Mouse (Mus musculus) lung, postnatal 0 days (tissue): ENCODE data around the gene Cracr2b. TPM values are rescaled to one million over a fixed set of nuclear protein-coding genes. Genes with fewer than 3 reads are reported as not detected.

Source experiments
- ATAC-seq: fragments of 200-750 bp; cut with Nextera tagmentation; 2 replicates; pipeline ENCODE4 v1.8.0; 2017; ENCODE audit warnings: moderate library complexity
- DNase-seq: peaks from one replicate; pipeline ENCODE4 v3.0.0-alpha.2; 2016; ENCODE audit warnings: low spot score
- H3K27ac ChIP-seq: fragments of 300-500 bp; sonication (generic); 2 replicates; pipeline ENCODE4 v1.5.1; 2014; ENCODE audit warnings: antibody characterized with exemption, mild to moderate bottlenecking, low read length, mixed read lengths
- H3K27me3 ChIP-seq: fragments of 300-500 bp; sonication (generic); replicated peaks from 2 replicates; pipeline ENCODE4 v1.6.1; 2014; ENCODE audit warnings: low read length, mixed read lengths; ENCODE audit not compliant: insufficient read depth
- H3K36me3 ChIP-seq: fragments of 300-500 bp; sonication (generic); 2 replicates; pipeline ENCODE4 v1.6.1; 2014; ENCODE audit warnings: low read length, mixed read lengths; ENCODE audit not compliant: insufficient read depth
- H3K4me1 ChIP-seq: fragments of 300-500 bp; sonication (generic); 2 replicates; pipeline ENCODE4 v1.6.1; 2014; ENCODE audit warnings: antibody characterized with exemption, low read depth, low read length, mixed read lengths; ENCODE audit not compliant: insufficient read depth
- H3K4me2 ChIP-seq: fragments of 300-500 bp; sonication (generic); replicated peaks from 2 replicates; pipeline ENCODE4 v1.6.1; 2014; ENCODE audit warnings: low read depth, mild to moderate bottlenecking, low read length, moderate library complexity, mixed read lengths
- H3K4me3 ChIP-seq: fragments of 300-500 bp; sonication (generic); 2 replicates; pipeline ENCODE4 v1.5.1; 2014; ENCODE audit warnings: low read depth, low read length
- H3K9ac ChIP-seq: fragments of 300-500 bp; sonication (generic); replicated peaks from 2 replicates; pipeline ENCODE4 v1.6.1; 2014; ENCODE audit warnings: low read depth, mild to moderate bottlenecking
- H3K9me3 ChIP-seq: fragments of 300-500 bp; sonication (generic); 2 replicates; pipeline ENCODE4 v1.6.1; 2016; ENCODE audit warnings: low read length, mixed read lengths
- CTCF ChIP-seq: IDR thresholded peaks from 2 replicates; pipeline ENCODE4 v1.5.1; 2016; ENCODE audit warnings: antibody characterized with exemption, mild to moderate bottlenecking
- EP300 ChIP-seq: IDR thresholded peaks from 2 replicates; pipeline ENCODE4 v1.6.1; 2016; ENCODE audit warnings: antibody characterized with exemption, mild to moderate bottlenecking, control low read depth
- WGBS: fragments of 180-500 bp; shearing (Covaris S2); extraction: QIAGEN DNeasy Blood & Tissue Kit; methylation state at CpG from one replicate; pipeline ENCODE4 v1.1.7; 2014; 5-methylcytosine and 5-hydroxymethylcytosine counted together
- polyA plus RNA-seq: library from polyadenylated mRNA; unstranded; fragments of >200 nt; fragmentation: Nextera tagmentation; extraction: Ambion mirVana; gene quantifications from 2 replicates; pipeline ENCODE4 v1.2.1, GENCODE M21; 2015

Cracr2b gene
- polyA plus RNA-seq, 1 experiment from 2014 or later: 74.9 TPM

DNA sequence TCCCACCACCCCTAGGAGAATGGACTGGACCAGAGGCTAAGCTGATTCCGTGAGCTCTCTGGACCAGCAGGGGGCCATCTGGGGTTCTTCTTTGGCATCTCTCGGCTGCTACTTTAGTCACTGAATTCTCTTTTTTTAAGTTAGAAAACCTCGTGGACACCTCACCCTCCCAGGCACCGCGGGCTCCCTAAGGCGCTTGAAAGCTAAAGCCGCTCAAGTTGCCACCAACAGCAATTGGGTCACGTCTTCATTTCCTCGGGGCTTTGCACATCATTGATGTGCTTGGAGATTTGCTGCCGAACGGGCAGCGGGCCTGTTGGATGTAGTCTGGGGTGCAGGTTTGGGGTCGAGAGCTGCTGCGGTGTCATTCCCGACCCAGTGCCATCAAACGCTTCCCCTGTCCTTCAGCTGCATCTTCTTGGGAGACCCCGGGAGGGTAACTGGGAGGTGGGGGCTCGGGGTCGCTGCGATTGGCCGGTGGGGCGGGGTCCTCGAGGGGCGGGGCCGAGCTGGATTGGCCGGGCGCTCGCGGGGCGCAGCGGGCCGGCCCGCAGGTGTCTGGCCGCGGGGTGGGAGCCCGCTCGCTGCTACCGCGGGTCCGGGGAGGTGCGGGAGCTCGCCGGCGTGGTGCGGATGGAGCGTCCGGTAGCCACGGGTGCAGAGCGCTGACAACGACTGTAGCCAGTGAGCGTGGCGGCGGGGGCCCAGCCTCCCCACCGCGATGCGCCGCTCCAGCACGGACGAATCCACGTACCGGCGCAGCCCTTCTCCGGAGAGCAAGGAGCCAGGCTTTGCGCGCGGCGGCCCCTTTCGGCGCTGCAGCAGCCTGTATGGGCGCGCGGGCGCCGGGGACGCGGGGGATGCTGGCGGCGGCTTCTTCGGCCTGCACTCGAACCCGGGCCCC lies 20.9 kb downstream of the Cracr2b start:
- 0 out of 2 replicates have a peak, but pooled peaks cover 3% of the 10 kb centered on the region for H3K27me3 ChIP-seq
- H3K4me1 ChIP-seq: peaks cover 33% of the 10 kb centered on the region
- peak overlapping the region; percentile 88 for H3K4me2 ChIP-seq
- peak overlapping the region; percentile 39 for H3K4me3 ChIP-seq
- TF ChIP-seq EP300 (no peak), CTCF (peak; percentile 66)
- DNase-seq (peak; percentile 74), ATAC-seq (no peak)
- no peaks in the 10 kb centered on the region for H3K9me3 ChIP-seq
- 1% methylated on average over 46 of the region's 81 CpGs for WGBS
- 0 out of 2 replicates have a peak overlapping the region, but pooled peaks have one; percentile 5 for H3K9ac ChIP-seq
- no peak overlapping the region for H3K27ac ChIP-seq
- no peaks in the 10 kb centered on the region for H3K36me3 ChIP-seq

- H3K9me3 ChIP-seq: no peaks in the 10 kb centered on the region
- peaks cover 28% of the 10 kb centered on the region for H3K4me1 ChIP-seq
- no peak overlapping the region for H3K27ac ChIP-seq
- 33% methylated on average over 11 of the region's 11 CpGs for WGBS
- no peak for TF ChIP-seq CTCF
- TF ChIP-seq EP300: no peak
- no peaks in the 10 kb centered on the region for H3K36me3 ChIP-seq
- H3K27me3 ChIP-seq: 0 out of 2 replicates have a peak, but pooled peaks cover 3% of the 10 kb centered on the region
- ATAC-seq: no peak
- no peak for DNase-seq
- no peak overlapping the region for H3K9ac ChIP-seq
- H3K4me3 ChIP-seq: peak overlapping the region; percentile 39
- peak overlapping the region; percentile 88 for H3K4me2 ChIP-seq
Measured at GRCm38 (mm10) chr7:141482531-141483024, 21.7 kb downstream of the Cracr2b start.

GRCm38 (mm10) chr7:141483114-141483653 lies 22.3 kb downstream of the Cracr2b start:
- peaks cover 22% of the 10 kb centered on the region for H3K4me1 ChIP-seq
- no peaks in the 10 kb centered on the region for H3K9me3 ChIP-seq
- H3K27me3 ChIP-seq: 0 out of 2 replicates have a peak, but pooled peaks cover 3% of the 10 kb centered on the region
- no peak overlapping the region for H3K9ac ChIP-seq
- H3K36me3 ChIP-seq: no peaks in the 10 kb centered on the region
- H3K4me3 ChIP-seq: no peak overlapping the region
- no peak overlapping the region for H3K27ac ChIP-seq
- 79% methylated on average over 6 of the region's 6 CpGs for WGBS
- ATAC-seq (no peak), DNase-seq (no peak)
- H3K4me2 ChIP-seq: no peak overlapping the region
- TF ChIP-seq CTCF: no peak
- TF ChIP-seq EP300: no peak

DNA sequence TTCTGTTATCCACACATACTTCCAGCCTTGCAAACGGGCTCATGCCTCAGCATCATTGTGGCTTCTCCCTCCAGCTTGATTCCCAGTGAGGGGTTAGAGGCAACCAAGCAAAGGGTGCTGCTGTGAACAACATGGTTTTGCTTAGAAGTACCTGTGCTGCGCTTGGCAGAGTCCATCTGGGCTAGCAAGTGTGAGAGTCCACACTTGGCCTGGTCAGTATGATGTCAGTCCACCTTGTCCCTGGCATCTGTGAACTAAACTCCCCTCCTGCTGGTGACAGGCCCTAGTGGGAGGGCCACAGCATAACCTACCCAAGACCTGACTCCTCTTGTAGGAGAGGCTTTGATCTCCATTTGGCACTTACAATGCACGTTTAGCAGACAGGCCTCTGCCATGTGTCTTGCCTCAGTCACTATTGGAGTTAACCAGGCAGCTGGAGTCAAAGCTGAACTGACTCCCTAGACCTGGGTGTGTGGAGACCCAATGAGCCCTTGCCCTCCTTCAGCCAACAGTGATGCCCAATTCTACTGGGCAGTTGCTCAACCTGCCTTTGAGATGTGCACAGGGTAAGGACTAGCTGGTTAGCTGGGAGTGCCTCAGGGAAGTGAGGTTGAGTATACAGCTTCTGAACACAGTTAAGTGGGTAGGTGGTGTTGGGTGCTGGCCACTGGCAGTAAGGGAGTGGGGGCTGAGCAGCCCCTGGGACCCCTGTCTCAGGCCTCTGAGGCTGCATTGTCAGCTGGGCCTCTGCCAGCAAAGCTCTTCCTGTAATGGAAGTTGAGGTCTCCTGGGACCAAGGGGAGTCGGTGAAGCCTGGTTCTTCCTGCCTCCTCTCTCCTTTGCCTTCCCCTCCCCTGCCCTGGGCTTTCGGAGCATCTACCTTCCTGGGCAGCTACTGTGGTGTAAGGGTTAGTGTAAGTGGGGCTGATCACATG lies 23.6 kb downstream of the Cracr2b start:
- Histone ChIP-seq H3K9me3 (no peaks in the 10 kb centered on the region), H3K4me3 (no peak overlapping the region), H3K36me3 (no peaks in the 10 kb centered on the region), H3K4me2 (no peak overlapping the region), H3K27me3 (0 out of 2 replicates have a peak, but pooled peaks cover 3% of the 10 kb centered on the region), H3K27ac (no peak overlapping the region), H3K4me1 (peaks cover 19% of the 10 kb centered on the region), H3K9ac (no peak overlapping the region)
- WGBS: 68% methylated on average over 5 of the region's 5 CpGs
- DNase-seq: no peak
- ATAC-seq: no peak
- TF ChIP-seq CTCF: no peak
- TF ChIP-seq EP300: no peak

GRCm38 (mm10) chr7:141485186-141485585 lies 24.3 kb downstream of the Cracr2b start:
- Histone ChIP-seq H3K4me3 (no peak overlapping the region), H3K9me3 (no peaks in the 10 kb centered on the region), H3K27ac (no peak overlapping the region), H3K4me1 (peaks cover 19% of the 10 kb centered on the region), H3K36me3 (no peaks in the 10 kb centered on the region), H3K27me3 (0 out of 2 replicates have a peak, but pooled peaks cover 3% of the 10 kb centered on the region), H3K4me2 (no peak overlapping the region), H3K9ac (no peak overlapping the region)
- TF ChIP-seq CTCF: no peak
- TF ChIP-seq EP300: no peak
- DNase-seq (no peak), ATAC-seq (no peak)
- 65% methylated on average over 2 of the region's 2 CpGs for WGBS
